Mouse (Mus musculus): ENCODE measurements around the gene Tex26. TPM values are rescaled to one million over a fixed set of nuclear protein-coding genes. Genes with fewer than 3 reads are reported as not detected.
A peak's percentile ranks its signal among the peaks of the same experiment; 100 is the strongest.

The Tex26 gene
- total RNA-seq (2021): under 1 TPM in 1 of 2 experiments, not detected in 1; 0.31 TPM
- not detected in 2 replicates for polyA plus RNA-seq (2012; rRNA removed)
- long read RNA-seq: 0 reads

GRCm38 (mm10) chr5:149439531-149440179 lies at the start of gene Tex26:
Gene Tex26, plus strand, starts transcription at chr5:149439660.
- peak; percentile 65 for DNase-seq

GRCm38 (mm10) chr5:149391574-149392375 lies 47.7 kb upstream of the Tex26 start:
- DNase-seq: no peak

- DNase-seq: no peak
Observed at GRCm38 (mm10) chr5:149392420-149392988, 47.0 kb upstream of the Tex26 start.

GRCm38 (mm10) chr5:149401446-149401975 lies 37.9 kb upstream of the Tex26 start:
- DNase-seq: no peak

GRCm38 (mm10) chr5:149402029-149402428 lies 37.4 kb upstream of the Tex26 start:
- no peak for DNase-seq

- peak; percentile 63 for DNase-seq
Observed at GRCm38 (mm10) chr5:149403386-149403785, 36.1 kb upstream of the Tex26 start.

GRCm38 (mm10) chr5:149404710-149405109 lies 34.8 kb upstream of the Tex26 start:
- no peak for DNase-seq

- no peak for DNase-seq
Observed at GRCm38 (mm10) chr5:149406791-149407276, 32.6 kb upstream of the Tex26 start.

- no peak for DNase-seq
Observed at GRCm38 (mm10) chr5:149409502-149409901, 30.0 kb upstream of the Tex26 start.

GRCm38 (mm10) chr5:149411509-149412193 lies 27.8 kb upstream of the Tex26 start, which contains the start of gene Medag:
Gene Medag, plus strand, starts transcription at chr5:149411749.
- DNase-seq: peak; percentile 88

- DNase-seq: no peak
Observed at GRCm38 (mm10) chr5:149412194-149412575, 27.3 kb upstream of the Tex26 start.

- DNase-seq: no peak
Observed at GRCm38 (mm10) chr5:149412671-149413070, 26.8 kb upstream of the Tex26 start.

- no peak for DNase-seq
Observed at GRCm38 (mm10) chr5:149414369-149415167, 24.9 kb upstream of the Tex26 start.

- no peak for DNase-seq
Observed at GRCm38 (mm10) chr5:149417381-149417780, 22.1 kb upstream of the Tex26 start.

- no peak for DNase-seq
Observed at GRCm38 (mm10) chr5:149426525-149426924, 12.9 kb upstream of the Tex26 start.

GRCm38 (mm10) chr5:149427277-149428060 lies 12.0 kb upstream of the Tex26 start:
- DNase-seq: peak; percentile 18

- peak; percentile 11 for DNase-seq
Observed at GRCm38 (mm10) chr5:149428347-149428746, 11.1 kb upstream of the Tex26 start.

- DNase-seq: peak; percentile 28
Observed at GRCm38 (mm10) chr5:149428810-149429255, 10.6 kb upstream of the Tex26 start.

- DNase-seq: no peak
Observed at GRCm38 (mm10) chr5:149429541-149429940, 9.9 kb upstream of the Tex26 start.

GRCm38 (mm10) chr5:149430943-149431342 lies 8.5 kb upstream of the Tex26 start:
- DNase-seq: no peak

All from adrenal gland, adult 2 months (tissue).